Mouse (Mus musculus) left cerebral cortex, postnatal 10 days (tissue): ENCODE measurements at regions not wholly inside any gene's neighbourhood (a gene's known extent, or its start where the extent isn't known, plus 50 kb on each side); places are given as distances from the start of the nearest gene placed in this dataset.

ENCODE experiments used
- DNase-seq, 2 experiments: peaks; one replicate each; pipeline ENCODE4 v3.0.0; 2021 to 2022; ENCODE audit warnings: low spot score in 2 of 2, mixed read lengths in 1 of 2; ENCODE audit errors: extremely low spot score in 1 of 2
- intact Hi-C: fragments of 180-260 bp; cut with DNase I; formaldehyde crosslinking; loops from one replicate; pipeline ENCODE4 v1.15.1; 2025

- DNase-seq: no peak
- intact Hi-C loops: no loop called here
Measured at GRCm38 (mm10) chr13:28560081-28560480, 302.8 kb downstream of the Gm11361 start.

GRCm38 (mm10) chr13:28557032-28557570, 299.8 kb downstream of the Gm11361 start:
- no peak for DNase-seq
- intact Hi-C loops: no loop called here

DNA sequence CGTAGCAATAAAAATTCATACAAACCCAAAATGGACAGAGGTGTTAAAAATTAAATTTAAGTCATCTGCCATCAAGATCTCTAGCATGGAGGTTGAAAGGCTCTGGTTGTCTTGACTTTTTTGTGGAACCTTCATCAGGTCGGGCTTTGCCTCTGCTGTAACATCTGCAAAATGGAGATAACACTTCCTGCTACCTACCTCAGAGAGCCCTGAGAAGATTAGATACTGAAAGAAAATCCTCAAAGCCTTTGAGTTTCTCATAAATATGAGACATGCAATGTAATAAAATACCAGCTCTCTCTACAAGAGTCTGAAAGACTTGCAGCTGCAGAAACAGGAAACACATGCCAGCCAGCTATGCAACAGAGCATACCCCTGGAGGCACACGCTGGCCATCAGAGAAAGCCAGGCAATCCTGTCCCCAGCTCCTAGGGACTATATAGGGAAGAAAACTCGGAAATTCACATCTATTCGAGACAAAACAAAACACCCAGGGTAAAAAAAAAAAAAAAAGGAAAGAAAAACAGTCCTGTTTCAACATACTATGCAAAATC, 299.1 kb downstream of the Gm11361 start:
- intact Hi-C loops: no loop called here
- DNase-seq: no peak

GRCm38 (mm10) chr13:28554143-28554830, 297.0 kb downstream of the Gm11361 start:
- intact Hi-C loops: no loop called here
- no peak for DNase-seq

DNA sequence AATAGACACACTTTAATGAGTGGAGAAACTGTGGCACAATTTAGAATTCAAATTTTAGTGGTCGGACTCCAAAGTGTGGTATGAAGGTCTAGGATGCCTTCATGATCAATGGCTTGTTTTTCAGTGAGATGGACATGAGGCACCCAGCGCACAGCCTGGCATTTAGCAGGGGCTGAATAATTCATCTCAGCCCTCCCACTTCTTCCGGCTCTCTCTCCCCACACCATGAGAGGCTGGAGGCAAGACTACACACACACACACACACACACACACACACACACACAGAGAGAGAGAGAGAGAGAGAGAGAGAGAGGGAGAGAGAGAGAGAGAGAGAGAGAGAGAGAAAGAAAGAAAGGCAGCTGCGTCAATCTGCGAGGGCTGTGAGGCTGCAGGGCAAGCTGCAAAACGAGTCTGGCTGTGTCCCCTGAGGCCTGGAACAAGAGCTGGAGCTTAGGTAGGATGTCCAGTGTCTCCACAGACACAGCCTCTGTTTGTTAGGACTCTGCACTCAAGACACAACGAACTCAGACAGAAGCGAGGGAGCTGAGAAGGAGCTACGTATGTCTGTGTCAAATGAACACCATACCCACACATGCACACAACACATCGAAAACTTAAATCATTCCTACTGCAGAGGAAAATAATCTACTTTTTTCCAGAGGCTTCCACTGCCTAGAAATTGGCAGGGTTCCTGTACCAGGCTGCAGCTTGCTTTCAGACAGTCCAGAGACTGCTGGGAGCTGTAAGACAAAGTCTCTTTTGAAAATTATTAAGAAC, 295.8 kb downstream of the Gm11361 start:
- intact Hi-C loops: no loop called here
- peak in 1 of 2 experiments; percentile 20 for DNase-seq

DNA sequence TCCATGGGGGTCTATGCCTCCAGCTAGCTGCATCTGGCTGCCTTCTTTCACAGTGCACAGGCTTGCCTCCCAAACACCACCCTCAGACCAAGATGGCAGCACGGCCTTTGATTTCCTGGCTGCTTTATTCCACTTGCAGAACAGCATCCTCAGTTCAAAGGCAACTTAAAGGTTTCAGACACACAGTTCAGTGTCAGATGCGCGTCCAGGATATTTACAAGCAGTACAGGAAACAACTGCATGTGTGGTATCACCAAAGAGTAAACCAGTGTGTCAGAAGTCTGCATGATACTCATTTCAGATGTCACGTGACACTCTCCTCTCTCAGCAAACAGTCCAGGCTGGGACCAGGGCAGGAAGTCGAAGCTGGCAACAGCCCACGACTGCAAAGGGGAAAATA, 294.2 kb downstream of the Gm11361 start:
- peak in 1 of 2 experiments; percentile 46 for DNase-seq
- intact Hi-C loops: no loop called here

DNA sequence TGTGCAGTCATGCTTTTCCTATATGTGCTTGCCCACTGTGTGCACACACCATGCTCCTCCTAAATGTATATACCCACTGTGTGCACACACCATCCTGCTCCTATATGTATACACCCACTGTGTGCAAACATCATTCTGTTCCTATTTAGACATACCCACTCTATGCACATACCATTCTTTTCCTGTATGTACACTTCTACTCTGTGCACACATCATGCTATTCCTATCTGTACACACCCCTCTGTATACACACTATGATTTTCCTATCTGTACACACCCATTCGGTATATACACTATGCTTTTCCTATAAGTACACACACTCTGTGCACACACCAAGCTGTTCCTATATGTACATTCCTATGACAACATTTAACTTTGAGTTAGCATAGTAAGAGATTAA, 288.5 kb downstream of the Gm11361 start:
- DNase-seq: no peak
- intact Hi-C loops: no loop called here

- intact Hi-C loops: no loop called here
- no peak for DNase-seq
Measured at GRCm38 (mm10) chr13:28545337-28545736, 288.0 kb downstream of the Gm11361 start.

GRCm38 (mm10) chr13:28544819-28545180, 287.5 kb downstream of the Gm11361 start:
- DNase-seq: no peak
- intact Hi-C loops: no loop called here

DNA sequence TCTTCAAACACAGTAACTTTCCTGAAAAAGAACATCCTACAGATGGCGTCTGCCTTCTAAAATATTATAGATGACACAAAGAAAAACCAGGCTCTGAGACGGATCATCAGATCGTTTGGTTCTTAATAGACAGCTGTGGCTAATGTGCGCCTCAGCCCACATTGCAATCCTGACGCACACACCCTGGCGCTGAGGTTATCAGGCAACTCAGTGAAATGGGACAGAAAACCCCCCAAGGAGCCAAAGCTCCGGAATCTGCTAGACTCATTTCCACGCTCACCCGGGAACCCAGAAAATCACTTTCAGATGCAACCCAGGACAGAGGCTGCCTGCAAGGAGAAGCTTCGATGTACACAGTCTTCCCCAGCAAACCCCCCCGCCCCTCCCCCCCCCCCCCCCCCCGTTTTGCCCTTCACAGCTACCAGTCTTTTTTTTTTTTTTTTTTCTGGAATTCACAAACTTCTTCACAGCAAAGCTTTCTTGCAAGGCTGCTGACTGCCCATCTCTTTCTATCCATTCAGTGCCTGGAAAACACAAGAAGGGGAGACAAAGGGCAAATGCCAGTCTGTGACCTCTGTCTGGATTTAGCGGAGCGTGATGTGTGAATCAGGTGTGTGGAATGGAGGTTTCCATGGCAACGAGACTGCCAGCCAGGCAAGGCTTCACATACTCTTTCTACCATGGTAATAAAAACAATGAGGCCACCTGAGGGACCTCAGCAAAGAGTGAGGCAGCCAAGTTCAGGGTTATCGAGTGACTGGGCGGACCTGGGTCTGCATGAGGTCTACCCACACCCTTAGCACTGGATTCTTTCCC, 286.9 kb downstream of the Gm11361 start:
- DNase-seq: no peak

GRCm38 (mm10) chr13:28541607-28542006, 284.3 kb downstream of the Gm11361 start:
- intact Hi-C loops: no loop called here

More for the DNA sequence above, 286.9 kb downstream of the Gm11361 start:
- intact Hi-C loops: no loop called here

GRCm38 (mm10) chr13:28533080-28533479, 275.8 kb downstream of the Gm11361 start:
- intact Hi-C loops: no loop called here
- DNase-seq: no peak

More at GRCm38 (mm10) chr13:28541607-28542006, 284.3 kb downstream of the Gm11361 start:
- DNase-seq: no peak

- peak in 1 of 2 experiments; percentile 75 for DNase-seq
- intact Hi-C loops: no loop called here
Measured at GRCm38 (mm10) chr13:28532278-28532677, 274.9 kb downstream of the Gm11361 start.

GRCm38 (mm10) chr13:28531534-28531999, 274.2 kb downstream of the Gm11361 start:
- intact Hi-C loops: no loop called here
- no peak for DNase-seq

DNA sequence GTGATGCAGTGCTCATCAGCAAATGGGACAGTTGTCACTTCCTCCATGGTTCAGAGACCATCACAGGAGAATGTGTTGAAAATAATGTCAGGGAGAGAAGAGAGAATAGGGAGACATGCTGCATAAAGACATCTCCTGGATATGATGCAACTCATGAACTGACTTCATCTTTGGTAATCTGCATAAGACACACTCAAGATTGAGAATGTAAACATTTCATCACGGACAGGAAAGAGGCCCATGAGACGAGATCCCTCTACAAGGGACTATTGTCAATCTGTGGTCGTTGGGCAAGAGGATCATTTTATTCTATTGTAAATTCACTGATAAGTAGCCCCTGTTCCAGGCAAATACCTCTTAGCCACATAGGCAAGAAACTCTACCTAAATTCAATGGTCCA, 273.6 kb downstream of the Gm11361 start:
- no peak for DNase-seq
- intact Hi-C loops: no loop called here

GRCm38 (mm10) chr13:28528898-28529511, 271.7 kb downstream of the Gm11361 start:
- DNase-seq: no peak
- intact Hi-C loops: no loop called here

DNA sequence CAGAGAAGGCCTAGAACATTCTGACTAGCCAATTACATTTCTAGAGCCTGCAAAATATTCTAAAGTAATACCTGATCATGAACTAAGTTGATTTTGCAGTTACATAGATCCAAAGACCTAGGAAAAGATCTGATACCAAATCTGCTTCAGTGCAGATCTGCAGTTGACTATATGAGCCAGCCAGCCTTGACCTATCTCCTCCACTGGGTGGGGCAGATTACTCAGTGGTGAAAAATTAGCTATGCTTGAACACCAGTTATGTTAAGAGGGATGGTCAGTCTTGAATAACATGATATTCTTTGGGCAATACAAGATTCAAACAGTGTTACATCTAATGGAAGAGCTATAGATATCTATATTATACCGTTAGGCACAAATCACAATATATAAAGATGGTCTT, 269.0 kb downstream of the Gm11361 start:
- no peak for DNase-seq
- intact Hi-C loops: no loop called here

DNA sequence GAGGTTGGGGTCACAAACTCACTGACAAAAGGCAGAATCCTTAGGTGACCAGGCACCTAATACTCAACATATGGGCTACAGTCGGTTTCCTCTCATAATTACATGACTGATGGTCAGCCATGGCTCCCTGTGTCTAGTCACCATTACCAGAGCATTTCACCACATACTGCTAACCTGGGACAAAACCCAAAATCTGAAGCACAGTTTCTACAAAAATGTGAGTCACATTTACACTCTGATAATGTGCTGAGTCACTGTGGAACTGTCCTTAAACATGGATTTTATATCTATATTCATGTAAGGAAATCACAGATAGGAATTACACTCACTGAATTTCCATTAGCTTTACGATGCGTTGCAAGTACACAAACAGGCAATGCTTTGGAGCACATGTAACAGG, 267.1 kb downstream of the Gm11361 start:
- intact Hi-C loops: no loop called here
- no peak for DNase-seq

- no peak for DNase-seq
- intact Hi-C loops: no loop called here
Measured at GRCm38 (mm10) chr13:28520127-28520482, 262.8 kb downstream of the Gm11361 start.
